In genomic region chr5:113724446-113724845, GRCm38 (mm10) we compare ENCODE assay signal across 9 mouse cellular contexts. TPM values are rescaled to one million over a fixed set of nuclear protein-coding genes. Genes with fewer than 3 reads are reported as not detected.
DNase-seq lines count a peak whose midpoint lies in the region; ATAC-seq and TF ChIP-seq lines count a peak whose summit lies in the region.
"Had no signal": no experiment of that assay in that cellular context is flagged by ENCODE, and none has a peak within 500 bp of the region (broad histone marks: within the 10 kb centered on the region; RNA-seq: fewer than 3 reads in every experiment).

Gene 1700069L16Rik, minus strand, starts transcription at chr5:113724772.

- H3K36me3 ChIP-seq in ES-Bruce4 (ENCODE audit: control insufficient read depth, insufficient read depth, low read length, poor library complexity, severe bottlenecking), result no peaks in the 10 kb centered on the region
- no peaks in the 10 kb centered on the region for H3K36me3 ChIP-seq in forebrain, embryonic 14.5 days (ENCODE audit: control insufficient read depth, insufficient read depth, low read length)
- H3K36me3 ChIP-seq in lung, postnatal 0 days (ENCODE audit: insufficient read depth, low read length), result no peaks in the 10 kb centered on the region

- H3K27ac ChIP-seq in ES-Bruce4 (ENCODE audit: insufficient read depth, low read length), result peak within 1 kb of the TSS; percentile 59
- H3K27ac ChIP-seq in forebrain, embryonic 14.5 days (ENCODE audit: low read depth, low read length), result no peak within 1 kb of the TSS
- H3K27ac ChIP-seq in lung, postnatal 0 days (ENCODE audit: low read length), result no peak within 1 kb of the TSS

- no peak within 1 kb of the TSS for H3K4me2 ChIP-seq in forebrain, embryonic 14.5 days (ENCODE audit: low read length)
- H3K4me2 ChIP-seq in lung, postnatal 0 days (replicated peaks; ENCODE audit: low read depth, low read length), result no peak within 1 kb of the TSS

- peak; percentile 66 for DNase-seq in c-Kit-positive CD71-positive TER-119-positive erythroid progenitor cells, embryonic 14.5 days (ENCODE audit: low spot score)
- peak; percentile 91 for DNase-seq in forebrain, embryonic 14.5 days (ENCODE audit: low spot score)
- peak; percentile 89 for DNase-seq in heart, postnatal 4 days
- peak; percentile 74 to 93 for DNase-seq in layer of hippocampus, adult 18-20 months (ENCODE audit: low spot score in 2 of 2)
- DNase-seq in lung, postnatal 0 days (ENCODE audit: low spot score), result peak; percentile 86
- peak; percentile 93 for DNase-seq in retina, embryonic 14.5 days (ENCODE audit: low spot score)
- DNase-seq in thymus, postnatal 4 days, result peak; percentile 87

- no peak within 1 kb of the TSS for H3K9ac ChIP-seq in ES-Bruce4 (ENCODE audit: low read depth, poor library complexity, severe bottlenecking)
- H3K9ac ChIP-seq in forebrain, embryonic 14.5 days (ENCODE audit: low read length), result no peak within 1 kb of the TSS
- H3K9ac ChIP-seq in lung, postnatal 0 days (replicated peaks; ENCODE audit: low read depth), result no peak within 1 kb of the TSS

- peak; percentile 46; the same call in 1 of the 2 replicates for TF ChIP-seq EP300 in ES-Bruce4 (IDR thresholded peaks at IDR 0.05; ENCODE audit: insufficient read depth, low read depth, low read length)
- TF ChIP-seq EP300 in lung, postnatal 0 days (IDR thresholded peaks at IDR 0.05), result no peak

- no peak for TF ChIP-seq POLR2A in ES-Bruce4 (IDR thresholded peaks at IDR 0.05; ENCODE audit: insufficient read depth, low read length)

- H3K4me3 ChIP-seq in ES-Bruce4 (ENCODE audit: low read depth, low read length), result 0 out of 2 replicates have a peak within 1 kb of the TSS, but pooled peaks have one; percentile 6
- no peak within 1 kb of the TSS for H3K4me3 ChIP-seq in forebrain, embryonic 14.5 days (ENCODE audit: low read depth, low read length)
- no peak within 1 kb of the TSS for H3K4me3 ChIP-seq in lung, postnatal 0 days (ENCODE audit: low read depth, low read length)

- TF ChIP-seq CTCF in ES-Bruce4 (IDR thresholded peaks at IDR 0.05; ENCODE audit: low read depth, low read length), result peak; percentile 83
- peak; percentile 91 for TF ChIP-seq CTCF in lung, postnatal 0 days (IDR thresholded peaks at IDR 0.05)

- no peaks in the 10 kb centered on the region for H3K9me3 ChIP-seq in ES-Bruce4 (replicated peaks; ENCODE audit: control insufficient read depth, insufficient read depth, low read length, poor library complexity, severe bottlenecking)
- no peaks in the 10 kb centered on the region for H3K9me3 ChIP-seq in forebrain, embryonic 14.5 days (replicated peaks; ENCODE audit: control insufficient read depth, low read length)
- H3K9me3 ChIP-seq in lung, postnatal 0 days (ENCODE audit: low read length), result no peaks in the 10 kb centered on the region

- WGBS in forebrain, embryonic 14.5 days, result 5% methylated on average over 15 of the region's 15 CpGs
- 4% methylated on average over 15 of the region's 15 CpGs for WGBS in lung, postnatal 0 days

- peak; percentile 78 for ATAC-seq in forebrain, embryonic 14.5 days
- ATAC-seq in lung, postnatal 0 days, result peak; percentile 68

- no peaks in the 10 kb centered on the region for H3K27me3 ChIP-seq in ES-Bruce4 (ENCODE audit: control insufficient read depth, insufficient read depth, low read length, poor library complexity, severe bottlenecking)
- H3K27me3 ChIP-seq in forebrain, embryonic 14.5 days (replicated peaks; ENCODE audit: control insufficient read depth, insufficient read depth, low read length), result no peaks in the 10 kb centered on the region
- H3K27me3 ChIP-seq in lung, postnatal 0 days (replicated peaks; ENCODE audit: insufficient read depth, low read length), result no peaks in the 10 kb centered on the region

- H3K4me1 ChIP-seq in ES-Bruce4 (ENCODE audit: control insufficient read depth, insufficient read depth, low read length), result peaks cover 9% of the 10 kb centered on the region
- peaks cover 5% of the 10 kb centered on the region; the same call in 1 of the 2 replicates for H3K4me1 ChIP-seq in forebrain, embryonic 14.5 days (ENCODE audit: control insufficient read depth, insufficient read depth, low read length)
- H3K4me1 ChIP-seq in lung, postnatal 0 days (ENCODE audit: insufficient read depth, low read depth, low read length), result no peaks in the 10 kb centered on the region

RNA-seq across cellular contexts. Expression of gene 1700069L16Rik, which starts in this region (rescaled TPM):
- not detected in 2 replicates for polyA plus RNA-seq in ES-Bruce4 (2011; ENCODE audit: insufficient read depth, insufficient read length, low read depth, missing spikeins)
- not detected in 2 replicates for polyA plus RNA-seq in forebrain, embryonic 14.5 days (2014; fragmentation: Nextera tagmentation; extraction: Ambion mirVana)
- not detected for total RNA-seq in heart, postnatal 4 days (2021)
- total RNA-seq in layer of hippocampus, adult 18-20 months (2021), result not detected
- not detected in 2 replicates for polyA plus RNA-seq in lung, postnatal 0 days (2015; fragmentation: Nextera tagmentation; extraction: Ambion mirVana)
- polyA plus RNA-seq: frontal cortex, adult 2 months had no signal

Comparison
In these comparisons a context has a peak if more than half of its experiments do, and no peak if none do; other contexts are left out.
1. Peak in DNase-seq and ATAC-seq in forebrain, embryonic 14.5 days; RNA of the gene not detected or under 1 TPM.
2. Peak in DNase-seq in heart, postnatal 4 days; RNA of the gene not detected or under 1 TPM.
3. Peak in DNase-seq in layer of hippocampus, adult 18-20 months; RNA of the gene not detected or under 1 TPM.
4. Peak in DNase-seq and ATAC-seq in lung, postnatal 0 days; RNA of the gene not detected or under 1 TPM.